Mouse (Mus musculus): ENCODE results near the gene Myo18a. TPM values are rescaled to one million over a fixed set of nuclear protein-coding genes. Genes with fewer than 3 reads are reported as not detected.

Myo18a gene
- 21.1 and 24.9 TPM in 2 replicates for polyA plus RNA-seq (2014; fragmentation: Nextera tagmentation; extraction: Ambion mirVana)

DNA sequence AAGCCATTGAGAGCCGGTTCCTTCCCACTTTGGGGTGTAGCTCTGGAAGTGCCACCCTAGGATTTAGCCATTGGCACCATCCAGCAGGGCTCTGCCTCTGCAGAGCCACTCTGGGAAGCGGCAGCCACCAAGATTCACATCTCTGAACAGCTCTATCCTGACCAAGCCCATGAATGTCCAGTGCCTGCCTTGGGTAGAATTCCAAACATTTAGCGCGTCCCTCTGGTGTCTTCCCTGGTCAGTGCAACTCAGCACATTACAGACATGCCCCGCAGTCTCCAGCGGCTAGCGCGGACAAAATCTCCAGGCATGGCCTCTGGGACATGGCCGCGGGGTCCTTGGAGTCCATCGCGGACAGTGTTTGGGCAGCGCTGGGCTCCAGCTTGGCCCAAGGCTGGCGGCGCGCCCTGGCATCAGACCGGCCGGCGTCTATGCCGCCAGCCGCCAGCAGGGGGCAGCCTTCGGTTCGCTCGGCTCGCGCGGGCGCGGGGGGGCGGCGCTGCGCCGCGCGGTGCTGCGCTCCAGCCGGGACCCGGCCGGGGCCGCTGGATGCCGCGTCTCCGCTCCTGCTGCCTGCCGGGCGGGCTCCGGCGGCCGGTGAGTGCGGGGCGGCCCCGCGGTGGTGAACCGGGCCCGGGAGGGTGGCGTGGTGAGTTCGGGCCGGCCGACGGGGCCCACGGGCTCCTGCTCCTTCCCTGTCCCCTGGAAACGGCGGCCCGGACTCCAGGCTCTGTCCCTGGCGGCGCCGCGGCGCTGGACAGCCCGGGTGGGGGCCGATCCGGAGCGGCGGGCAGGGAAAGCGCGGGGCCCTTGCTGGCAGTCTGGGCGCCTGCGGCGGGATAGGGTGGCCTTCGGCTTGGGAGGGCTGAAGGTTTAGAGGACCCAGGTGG lies at the start of gene Myo18a:
TSS of gene Myo18a (plus strand) at position 464 of the 890 bp plus-strand sequence.
- WGBS, result 2% methylated on average over 76 of the region's 79 CpGs
- no peaks in the 10 kb centered on the region for H3K9me3 ChIP-seq (ENCODE audit: control insufficient read depth, low read length)
- peaks cover 32% of the 10 kb centered on the region for H3K4me1 ChIP-seq (replicated peaks; ENCODE audit: control insufficient read depth, insufficient read depth, low read length)
- peak within 1 kb of the TSS; percentile 84 for H3K4me3 ChIP-seq (ENCODE audit: low read depth, low read length)
- peak within 1 kb of the TSS; percentile 94 for H3K9ac ChIP-seq (ENCODE audit: low read length)
- DNase-seq (ENCODE audit: low spot score), result peak; percentile 96
- peak within 1 kb of the TSS; percentile 80 for H3K4me2 ChIP-seq (ENCODE audit: low read length)
- ATAC-seq (replicated peaks; ENCODE audit: low FRiP score, low TSS enrichment, low read depth), result peak; percentile 77
- H3K27me3 ChIP-seq (replicated peaks; ENCODE audit: control insufficient read depth, insufficient read depth, low read length), result no peaks in the 10 kb centered on the region
- no peaks in the 10 kb centered on the region for H3K36me3 ChIP-seq (ENCODE audit: control insufficient read depth, insufficient read depth, low read length)
- H3K27ac ChIP-seq (ENCODE audit: low read depth), result peak within 1 kb of the TSS; percentile 84

DNA sequence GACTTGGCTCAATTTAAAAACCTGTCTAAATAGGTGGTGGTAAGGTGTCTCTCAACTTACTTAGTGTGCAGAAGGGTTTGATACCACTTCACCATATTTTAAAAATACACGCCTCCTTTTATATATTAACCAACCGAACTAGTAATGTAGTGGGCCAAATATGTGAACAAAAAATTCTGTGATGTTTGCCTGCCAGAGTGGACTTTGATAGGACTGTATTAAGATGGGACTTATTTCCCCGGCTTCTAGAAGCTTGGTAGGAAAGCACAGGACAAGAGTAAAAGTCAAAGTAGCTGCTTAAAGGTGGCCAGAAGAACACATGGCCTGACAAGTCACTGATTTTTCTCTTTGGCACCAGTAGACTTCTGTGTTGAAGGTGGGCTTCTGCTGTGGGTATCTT lies 49.3 kb upstream of the Myo18a start:
- no peak for DNase-seq (ENCODE audit: low spot score)
- Histone ChIP-seq H3K9me3 (ENCODE audit: control insufficient read depth, low read length) (no peaks in the 10 kb centered on the region), H3K27me3 (replicated peaks; ENCODE audit: control insufficient read depth, insufficient read depth, low read length) (no peaks in the 10 kb centered on the region), H3K9ac (ENCODE audit: low read length) (no peak overlapping the region), H3K27ac (ENCODE audit: low read depth) (no peak overlapping the region), H3K4me1 (replicated peaks; ENCODE audit: control insufficient read depth, insufficient read depth, low read length) (no peaks in the 10 kb centered on the region), H3K36me3 (ENCODE audit: control insufficient read depth, insufficient read depth, low read length) (peaks cover 53% of the 10 kb centered on the region), H3K4me3 (ENCODE audit: low read depth, low read length) (no peak overlapping the region), H3K4me2 (ENCODE audit: low read length) (no peak overlapping the region)
- ATAC-seq (replicated peaks; ENCODE audit: low FRiP score, low TSS enrichment, low read depth), result no peak
- 90% methylated on average over 3 of the region's 3 CpGs for WGBS

DNA sequence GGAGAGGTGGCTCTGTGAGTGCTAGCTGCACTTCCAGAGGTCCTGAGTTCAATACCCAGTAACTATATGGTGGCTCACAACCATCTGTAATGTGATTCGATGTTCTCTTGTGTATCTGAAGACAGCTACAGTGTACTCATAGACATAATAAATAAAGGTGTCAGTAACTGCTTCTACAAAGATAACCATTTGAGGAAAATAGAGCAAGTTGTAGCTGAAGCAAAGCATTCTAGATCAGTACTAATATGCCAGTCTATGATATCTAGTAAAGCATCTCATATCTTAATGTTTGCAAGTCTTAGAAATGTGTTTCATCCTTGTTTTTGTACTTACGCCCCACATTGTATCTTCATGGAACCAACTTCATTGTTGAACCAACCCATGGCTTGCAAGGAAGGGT lies 44.0 kb upstream of the Myo18a start:
- DNase-seq (ENCODE audit: low spot score) (no peak), ATAC-seq (replicated peaks; ENCODE audit: low FRiP score, low TSS enrichment, low read depth) (no peak)
- Histone ChIP-seq H3K9me3 (ENCODE audit: control insufficient read depth, low read length) (no peaks in the 10 kb centered on the region), H3K4me2 (ENCODE audit: low read length) (no peak overlapping the region), H3K27me3 (replicated peaks; ENCODE audit: control insufficient read depth, insufficient read depth, low read length) (no peaks in the 10 kb centered on the region), H3K4me1 (replicated peaks; ENCODE audit: control insufficient read depth, insufficient read depth, low read length) (no peaks in the 10 kb centered on the region), H3K36me3 (ENCODE audit: control insufficient read depth, insufficient read depth, low read length) (peaks cover 14% of the 10 kb centered on the region; the same call in 1 of the 2 replicates), H3K27ac (ENCODE audit: low read depth) (no peak overlapping the region), H3K4me3 (ENCODE audit: low read depth, low read length) (no peak overlapping the region), H3K9ac (ENCODE audit: low read length) (no peak overlapping the region)
- 97% methylated on average over 2 of the region's 2 CpGs for WGBS

DNA sequence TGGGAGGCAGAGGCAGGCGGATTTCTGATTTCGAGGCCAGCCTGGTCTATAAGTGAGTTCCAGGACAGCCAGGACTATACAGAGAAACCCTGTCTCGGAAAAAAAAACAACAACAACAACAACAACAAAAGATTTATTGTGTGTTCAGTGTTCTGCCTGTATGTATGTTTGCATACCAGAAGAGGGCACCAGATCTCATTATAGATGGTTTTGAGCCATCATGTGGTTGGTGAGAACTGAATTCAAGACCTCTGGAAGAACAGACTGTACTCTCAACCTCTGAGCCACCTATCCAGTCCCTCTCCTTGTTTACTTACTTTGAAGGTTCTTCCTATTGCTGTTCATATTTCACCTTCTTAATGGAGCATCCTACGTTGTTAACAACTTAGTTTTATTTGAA lies 41.7 kb upstream of the Myo18a start:
- no peak overlapping the region for H3K9ac ChIP-seq (ENCODE audit: low read length)
- H3K27me3 ChIP-seq (replicated peaks; ENCODE audit: control insufficient read depth, insufficient read depth, low read length), result no peaks in the 10 kb centered on the region
- H3K9me3 ChIP-seq (ENCODE audit: control insufficient read depth, low read length), result no peaks in the 10 kb centered on the region
- no peak overlapping the region for H3K4me3 ChIP-seq (ENCODE audit: low read depth, low read length)
- DNase-seq (ENCODE audit: low spot score), result no peak
- no peak for ATAC-seq (replicated peaks; ENCODE audit: low FRiP score, low TSS enrichment, low read depth)
- no peaks in the 10 kb centered on the region for H3K4me1 ChIP-seq (replicated peaks; ENCODE audit: control insufficient read depth, insufficient read depth, low read length)
- no peak overlapping the region for H3K27ac ChIP-seq (ENCODE audit: low read depth)
- WGBS, result 86% methylated on average over 4 of the region's 4 CpGs
- H3K36me3 ChIP-seq (ENCODE audit: control insufficient read depth, insufficient read depth, low read length), result 0 out of 2 replicates have a peak, but pooled peaks cover 8% of the 10 kb centered on the region
- H3K4me2 ChIP-seq (ENCODE audit: low read length), result no peak overlapping the region

DNA sequence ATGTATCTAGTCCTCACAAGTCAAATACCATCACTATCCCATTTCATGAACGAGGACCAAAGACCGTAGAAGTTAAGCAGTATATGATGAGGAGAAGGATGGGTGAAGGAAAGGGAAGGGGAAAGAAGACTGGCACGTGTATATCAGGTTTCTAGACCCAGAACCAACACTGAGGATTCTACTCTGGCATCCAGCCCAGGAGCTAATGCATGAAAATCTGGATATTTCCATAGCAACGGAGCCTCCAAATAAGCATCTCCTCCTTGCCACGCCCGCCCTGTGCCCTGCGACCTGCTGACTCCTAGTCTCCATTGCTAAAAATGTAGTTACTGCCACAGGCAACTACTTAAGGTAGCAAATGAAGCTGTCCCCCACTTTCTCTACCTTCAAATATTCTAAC lies 38.3 kb upstream of the Myo18a start:
- no peak for DNase-seq (ENCODE audit: low spot score)
- H3K4me2 ChIP-seq (ENCODE audit: low read length), result no peak overlapping the region

DNA sequence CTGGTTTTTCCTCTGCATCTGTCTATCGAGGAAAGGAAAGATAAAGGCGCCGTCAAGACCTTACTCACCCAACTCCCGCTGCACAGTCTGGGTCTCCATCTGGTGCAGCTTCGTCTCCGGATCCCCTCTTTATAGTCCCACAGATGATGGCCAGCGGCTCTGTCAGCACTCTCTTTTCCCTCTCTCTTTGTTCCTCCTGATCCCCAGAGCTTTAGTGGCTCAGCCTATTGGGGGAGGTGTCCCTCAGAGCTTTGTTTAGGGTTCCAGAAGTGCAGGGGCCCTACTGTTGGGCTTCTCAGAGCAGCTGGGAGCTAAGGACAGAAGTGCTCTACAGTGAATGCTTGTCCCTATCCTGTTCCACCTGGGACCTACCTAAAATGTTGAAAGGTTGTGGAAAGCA lies 37.9 kb upstream of the Myo18a start, which contains the start of gene Cryba1:
TSS of gene Cryba1 (minus strand) at position 101 of the 400 bp plus-strand sequence.
- no peak within 1 kb of the TSS for H3K4me3 ChIP-seq (ENCODE audit: low read depth, low read length)
- 66% methylated on average over 7 of the region's 7 CpGs for WGBS
- H3K9ac ChIP-seq (ENCODE audit: low read length), result no peak within 1 kb of the TSS
- ATAC-seq (replicated peaks; ENCODE audit: low FRiP score, low TSS enrichment, low read depth) (no peak), DNase-seq (ENCODE audit: low spot score) (no peak)
- no peak within 1 kb of the TSS for H3K4me2 ChIP-seq (ENCODE audit: low read length)
- no peaks in the 10 kb centered on the region for H3K36me3 ChIP-seq (ENCODE audit: control insufficient read depth, insufficient read depth, low read length)
- no peak within 1 kb of the TSS for H3K27ac ChIP-seq (ENCODE audit: low read depth)
- H3K9me3 ChIP-seq (ENCODE audit: control insufficient read depth, low read length), result no peaks in the 10 kb centered on the region
- H3K4me1 ChIP-seq (replicated peaks; ENCODE audit: control insufficient read depth, insufficient read depth, low read length), result no peaks in the 10 kb centered on the region
- no peaks in the 10 kb centered on the region for H3K27me3 ChIP-seq (replicated peaks; ENCODE audit: control insufficient read depth, insufficient read depth, low read length)

More for the DNA sequence above, 38.3 kb upstream of the Myo18a start:
- Histone ChIP-seq H3K9me3 (ENCODE audit: control insufficient read depth, low read length) (no peaks in the 10 kb centered on the region), H3K27ac (ENCODE audit: low read depth) (no peak overlapping the region), H3K27me3 (replicated peaks; ENCODE audit: control insufficient read depth, insufficient read depth, low read length) (no peaks in the 10 kb centered on the region), H3K4me1 (replicated peaks; ENCODE audit: control insufficient read depth, insufficient read depth, low read length) (no peaks in the 10 kb centered on the region), H3K36me3 (ENCODE audit: control insufficient read depth, insufficient read depth, low read length) (no peaks in the 10 kb centered on the region), H3K4me3 (ENCODE audit: low read depth, low read length) (no peak overlapping the region), H3K9ac (ENCODE audit: low read length) (no peak overlapping the region)
- WGBS, result 71% methylated on average over 7 of the region's 7 CpGs
- no peak for ATAC-seq (replicated peaks; ENCODE audit: low FRiP score, low TSS enrichment, low read depth)

DNA sequence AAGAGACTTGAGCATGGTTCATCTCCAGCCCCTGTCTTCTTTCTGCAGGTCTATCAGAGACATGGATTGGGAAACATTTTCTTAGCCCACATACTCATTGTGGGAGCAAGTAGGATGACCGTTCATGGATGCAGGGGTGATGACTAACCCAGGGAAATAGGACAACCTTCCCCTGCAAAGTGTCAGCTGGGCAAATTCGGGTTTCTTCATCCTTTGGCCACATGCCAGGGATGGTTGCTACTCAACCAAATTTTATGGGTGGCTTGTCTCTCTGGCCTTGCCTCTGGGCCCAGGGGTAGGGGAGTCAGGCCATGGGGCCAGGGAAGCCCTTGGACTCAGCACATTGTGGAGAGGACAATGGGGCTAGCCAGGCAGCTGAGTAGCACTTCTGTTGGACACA lies 34.5 kb upstream of the Myo18a start:
- 75% methylated on average over 2 of the region's 2 CpGs for WGBS
- DNase-seq (ENCODE audit: low spot score) (no peak), ATAC-seq (replicated peaks; ENCODE audit: low FRiP score, low TSS enrichment, low read depth) (no peak)
- H3K27me3 ChIP-seq (replicated peaks; ENCODE audit: control insufficient read depth, insufficient read depth, low read length), result no peaks in the 10 kb centered on the region
- no peaks in the 10 kb centered on the region for H3K4me1 ChIP-seq (replicated peaks; ENCODE audit: control insufficient read depth, insufficient read depth, low read length)
- no peaks in the 10 kb centered on the region for H3K9me3 ChIP-seq (ENCODE audit: control insufficient read depth, low read length)
- no peak overlapping the region for H3K4me3 ChIP-seq (ENCODE audit: low read depth, low read length)
- no peak overlapping the region for H3K27ac ChIP-seq (ENCODE audit: low read depth)
- no peaks in the 10 kb centered on the region for H3K36me3 ChIP-seq (ENCODE audit: control insufficient read depth, insufficient read depth, low read length)
- H3K4me2 ChIP-seq (ENCODE audit: low read length), result no peak overlapping the region
- H3K9ac ChIP-seq (ENCODE audit: low read length), result no peak overlapping the region

DNA sequence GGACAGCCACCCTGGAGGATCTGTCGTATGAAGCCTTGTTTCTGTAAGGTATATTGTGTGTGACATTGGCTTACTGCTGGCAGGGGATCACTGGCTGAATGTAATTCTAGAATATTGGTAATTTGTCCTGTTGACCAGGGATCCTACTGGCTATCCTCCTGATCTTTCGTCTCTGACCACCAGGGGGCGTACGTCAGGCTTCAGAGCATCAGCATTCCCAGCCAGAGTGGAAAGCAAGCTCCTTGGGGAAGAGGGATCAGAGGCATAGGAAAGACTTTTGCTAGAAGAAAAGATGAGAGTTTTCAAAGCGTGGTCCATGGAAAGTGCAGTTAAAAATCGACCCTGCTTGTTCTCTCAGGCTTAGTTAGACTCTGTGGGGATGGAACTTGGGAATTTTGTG lies 25.8 kb upstream of the Myo18a start:
- Histone ChIP-seq H3K9ac (ENCODE audit: low read length) (no peak overlapping the region), H3K9me3 (ENCODE audit: control insufficient read depth, low read length) (no peaks in the 10 kb centered on the region), H3K27me3 (replicated peaks; ENCODE audit: control insufficient read depth, insufficient read depth, low read length) (no peaks in the 10 kb centered on the region), H3K27ac (ENCODE audit: low read depth) (no peak overlapping the region), H3K4me3 (ENCODE audit: low read depth, low read length) (no peak overlapping the region), H3K4me2 (ENCODE audit: low read length) (no peak overlapping the region), H3K4me1 (replicated peaks; ENCODE audit: control insufficient read depth, insufficient read depth, low read length) (no peaks in the 10 kb centered on the region), H3K36me3 (ENCODE audit: control insufficient read depth, insufficient read depth, low read length) (no peaks in the 10 kb centered on the region)
- ATAC-seq (replicated peaks; ENCODE audit: low FRiP score, low TSS enrichment, low read depth) (no peak), DNase-seq (ENCODE audit: low spot score) (peak; percentile 92)
- WGBS, result under 1% methylated on average over 6 of the region's 6 CpGs

DNA sequence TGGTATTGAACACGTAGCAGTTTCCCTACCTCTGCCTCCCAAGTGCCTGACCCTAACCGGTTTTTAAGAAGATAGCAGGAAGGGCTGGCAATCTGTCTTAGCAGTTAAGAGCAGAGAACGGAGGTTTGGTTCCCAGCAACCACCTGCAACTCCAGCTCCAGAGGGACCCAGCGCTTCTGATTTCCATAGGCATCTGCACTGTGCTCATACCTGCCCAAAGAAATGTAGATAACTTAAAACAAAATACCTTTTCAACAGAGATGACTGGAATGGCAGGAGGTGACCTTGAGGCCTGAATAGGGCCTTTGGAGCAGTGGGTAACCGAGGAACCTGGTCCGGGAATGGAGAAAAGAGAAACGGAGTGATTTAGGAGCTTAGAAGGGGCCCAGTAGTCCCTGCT lies 24.5 kb upstream of the Myo18a start:
- no peaks in the 10 kb centered on the region for H3K9me3 ChIP-seq (ENCODE audit: control insufficient read depth, low read length)
- H3K4me1 ChIP-seq (replicated peaks; ENCODE audit: control insufficient read depth, insufficient read depth, low read length), result no peaks in the 10 kb centered on the region
- H3K27ac ChIP-seq (ENCODE audit: low read depth), result no peak overlapping the region
- 53% methylated on average over 7 of the region's 7 CpGs for WGBS
- DNase-seq (ENCODE audit: low spot score) (no peak), ATAC-seq (replicated peaks; ENCODE audit: low FRiP score, low TSS enrichment, low read depth) (no peak)
- no peak overlapping the region for H3K9ac ChIP-seq (ENCODE audit: low read length)
- H3K4me2 ChIP-seq (ENCODE audit: low read length), result no peak overlapping the region
- H3K27me3 ChIP-seq (replicated peaks; ENCODE audit: control insufficient read depth, insufficient read depth, low read length), result no peaks in the 10 kb centered on the region
- H3K4me3 ChIP-seq (ENCODE audit: low read depth, low read length), result no peak overlapping the region
- H3K36me3 ChIP-seq (ENCODE audit: control insufficient read depth, insufficient read depth, low read length), result no peaks in the 10 kb centered on the region

All from intestine, embryonic 14.5 days (tissue).